Mouse (Mus musculus) liver, embryonic 15.5 days (tissue): ENCODE data around the gene Pdgfc. TPM values are rescaled to one million over a fixed set of nuclear protein-coding genes. Genes with fewer than 3 reads are reported as not detected.
A peak's percentile ranks its signal among the peaks of the same experiment; 100 is the strongest.

Experiments
- ATAC-seq: fragments of 200-750 bp; cut with Nextera tagmentation; 2 replicates; pipeline ENCODE4 v1.8.0; 2017; ENCODE audit warnings: moderate number of reproducible peaks, mild to moderate bottlenecking, moderate library complexity; ENCODE audit not compliant: insufficient read depth
- H3K27ac ChIP-seq: fragments of 300-500 bp; sonication (generic); replicated peaks from 2 replicates; pipeline ENCODE4 v1.5.1; 2015; ENCODE audit warnings: mild to moderate bottlenecking, inconsistent platforms
- H3K27me3 ChIP-seq: fragments of 300-500 bp; sonication (generic); 2 replicates; pipeline ENCODE4 v1.6.1; 2015; ENCODE audit warnings: mild to moderate bottlenecking, inconsistent platforms
- H3K36me3 ChIP-seq: fragments of 300-500 bp; sonication (generic); replicated peaks from 2 replicates; pipeline ENCODE4 v1.6.1; 2015; ENCODE audit warnings: moderate library complexity, mild to moderate bottlenecking, inconsistent platforms
- H3K4me1 ChIP-seq: fragments of 300-500 bp; sonication (generic); replicated peaks from 2 replicates; pipeline ENCODE4 v1.6.1; 2015; ENCODE audit warnings: inconsistent platforms
- H3K4me2 ChIP-seq: fragments of 300-500 bp; sonication (generic); 2 replicates; pipeline ENCODE4 v1.6.1; 2015; ENCODE audit warnings: moderate library complexity, mild to moderate bottlenecking, inconsistent platforms
- H3K4me3 ChIP-seq: fragments of 300-500 bp; sonication (generic); replicated peaks from 2 replicates; pipeline ENCODE4 v1.5.1; 2015; ENCODE audit warnings: mild to moderate bottlenecking, inconsistent platforms
- H3K9ac ChIP-seq: fragments of 300-500 bp; sonication (generic); 2 replicates; pipeline ENCODE4 v1.6.1; 2015; ENCODE audit warnings: moderate library complexity, mild to moderate bottlenecking, inconsistent platforms
- H3K9me3 ChIP-seq: fragments of 300-500 bp; sonication (generic); replicated peaks from 2 replicates; pipeline ENCODE4 v1.6.1; 2016; ENCODE audit warnings: inconsistent platforms
- WGBS: fragments of 180-500 bp; shearing (Covaris S2); methylation state at CpG from one replicate; pipeline ENCODE4 v1.1.7; 2015; ENCODE audit warnings: mixed read lengths; ENCODE audit not compliant: insufficient replicate concordance; 5-methylcytosine and 5-hydroxymethylcytosine counted together
- polyA plus RNA-seq: library from polyadenylated mRNA; unstranded; fragments of >200 nt; fragmentation: Nextera tagmentation; extraction: Ambion mirVana; gene quantifications from 2 replicates; pipeline ENCODE4 v1.2.1, GENCODE M21; 2015

The Pdgfc gene
- 0.51 and 0.64 TPM in 2 replicates for polyA plus RNA-seq

DNA sequence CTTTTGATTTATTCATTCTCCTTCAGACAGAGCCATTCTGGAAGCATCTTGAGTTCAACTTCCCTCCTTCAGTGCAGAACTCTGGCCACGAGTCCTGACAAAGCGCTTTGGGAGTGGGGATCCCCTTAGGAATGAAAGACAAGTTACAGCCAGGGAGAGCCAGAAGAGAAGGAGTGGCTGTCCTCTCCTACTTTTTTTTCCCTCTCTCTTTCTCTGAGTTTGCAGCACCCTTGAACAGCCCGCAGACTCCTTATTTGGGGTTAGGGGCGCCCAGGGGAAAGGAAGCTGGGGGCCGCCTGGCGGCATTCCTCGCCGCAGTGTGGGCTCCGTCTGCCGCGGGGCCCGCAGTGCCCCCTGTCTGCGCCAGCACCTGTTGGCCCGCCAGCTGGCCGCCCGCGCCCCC is at the start of gene Pdgfc:
Pdgfc (plus strand) TSS at position 266 of the 403 bp plus-strand sequence.
- Histone ChIP-seq H3K27me3 (peaks cover 49% of the 10 kb centered on the region), H3K4me3 (peak within 1 kb of the TSS; percentile 54), H3K27ac (no peak within 1 kb of the TSS), H3K4me1 (0 out of 2 replicates have a peak, but pooled peaks cover 3% of the 10 kb centered on the region), H3K4me2 (peak within 1 kb of the TSS; percentile 67), H3K9ac (no peak within 1 kb of the TSS), H3K9me3 (no peaks in the 10 kb centered on the region), H3K36me3 (no peaks in the 10 kb centered on the region)
- ATAC-seq, result no peak
- 3% methylated on average over 17 of the region's 17 CpGs for WGBS

GRCm38 (mm10) chr3:81009245-81009644 is 27.0 kb upstream of the Pdgfc start:
- no peaks in the 10 kb centered on the region for H3K36me3 ChIP-seq
- no peak overlapping the region for H3K9ac ChIP-seq
- H3K27ac ChIP-seq, result no peak overlapping the region
- no peaks in the 10 kb centered on the region for H3K4me1 ChIP-seq
- H3K27me3 ChIP-seq, result no peaks in the 10 kb centered on the region
- H3K9me3 ChIP-seq, result no peaks in the 10 kb centered on the region
- H3K4me2 ChIP-seq, result no peak overlapping the region
- H3K4me3 ChIP-seq, result no peak overlapping the region
- ATAC-seq, result no peak
- WGBS, result 56% methylated on average over 3 of the region's 3 CpGs

DNA sequence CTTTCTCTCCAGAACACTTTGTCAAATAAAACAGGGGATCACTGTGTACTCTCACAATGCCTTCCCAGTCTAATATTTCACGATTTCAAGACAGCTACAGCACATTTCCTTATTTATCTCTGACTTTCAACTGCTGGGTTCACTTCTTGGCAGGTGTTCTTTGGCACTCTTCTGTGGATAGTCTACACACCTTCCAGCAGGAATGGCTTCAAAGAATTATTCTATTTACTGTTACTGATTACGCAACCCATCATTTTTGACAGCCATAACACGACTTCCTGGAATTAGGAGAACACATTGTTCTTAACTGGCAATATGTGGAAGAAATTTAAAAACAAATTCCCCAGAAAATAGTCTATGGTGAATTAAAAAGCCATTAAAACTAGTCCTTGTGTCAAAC is 26.3 kb upstream of the Pdgfc start:
- WGBS, result 42% methylated on average over 3 of the region's 3 CpGs
- H3K4me1 ChIP-seq, result no peaks in the 10 kb centered on the region
- ATAC-seq, result no peak
- H3K4me3 ChIP-seq, result no peak overlapping the region
- H3K36me3 ChIP-seq, result no peaks in the 10 kb centered on the region
- no peaks in the 10 kb centered on the region for H3K9me3 ChIP-seq
- H3K9ac ChIP-seq, result no peak overlapping the region
- H3K27me3 ChIP-seq, result no peaks in the 10 kb centered on the region
- H3K27ac ChIP-seq, result no peak overlapping the region
- H3K4me2 ChIP-seq, result no peak overlapping the region

- Histone ChIP-seq H3K27ac (no peak overlapping the region), H3K4me3 (no peak overlapping the region), H3K9ac (no peak overlapping the region), H3K36me3 (no peaks in the 10 kb centered on the region), H3K27me3 (no peaks in the 10 kb centered on the region), H3K9me3 (no peaks in the 10 kb centered on the region), H3K4me2 (no peak overlapping the region), H3K4me1 (no peaks in the 10 kb centered on the region)
- no peak for ATAC-seq
- WGBS, result 61% methylated on average over 5 of the region's 5 CpGs
Observed at GRCm38 (mm10) chr3:81017385-81018051, 18.7 kb upstream of the Pdgfc start.

GRCm38 (mm10) chr3:81020064-81020463 is 16.2 kb upstream of the Pdgfc start:
- no peak for ATAC-seq
- no peak overlapping the region for H3K4me2 ChIP-seq
- H3K27ac ChIP-seq, result no peak overlapping the region
- WGBS, result 22% methylated on average over 1 of the region's 1 CpGs
- no peaks in the 10 kb centered on the region for H3K27me3 ChIP-seq
- H3K9me3 ChIP-seq, result no peaks in the 10 kb centered on the region
- no peak overlapping the region for H3K9ac ChIP-seq
- H3K36me3 ChIP-seq, result no peaks in the 10 kb centered on the region
- no peak overlapping the region for H3K4me3 ChIP-seq
- H3K4me1 ChIP-seq, result no peaks in the 10 kb centered on the region

DNA sequence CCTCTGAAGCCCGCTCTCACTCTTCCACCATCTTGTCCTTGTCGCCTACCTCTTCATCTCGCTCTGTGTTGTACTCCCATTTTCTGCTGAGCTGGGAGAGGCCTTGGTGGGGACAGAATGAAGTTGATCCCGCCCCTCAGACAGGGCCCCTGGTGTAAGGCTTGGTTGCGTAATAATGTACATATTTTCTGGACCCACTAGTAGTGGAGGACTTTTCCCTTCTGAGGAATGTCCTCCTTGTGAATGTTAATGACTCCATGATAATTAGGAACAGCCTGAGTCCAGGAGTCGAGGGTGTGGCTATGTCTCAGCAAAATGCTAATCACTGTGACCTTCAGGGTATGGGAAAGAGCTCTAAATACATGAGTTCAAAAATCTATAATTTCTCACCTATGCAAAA is 14.4 kb upstream of the Pdgfc start:
- WGBS, result 67% methylated on average over 6 of the region's 6 CpGs
- H3K4me2 ChIP-seq, result no peak overlapping the region
- H3K4me1 ChIP-seq, result no peaks in the 10 kb centered on the region
- no peak overlapping the region for H3K4me3 ChIP-seq
- no peaks in the 10 kb centered on the region for H3K27me3 ChIP-seq
- H3K9ac ChIP-seq, result no peak overlapping the region
- no peak for ATAC-seq
- H3K9me3 ChIP-seq, result no peaks in the 10 kb centered on the region
- no peak overlapping the region for H3K27ac ChIP-seq
- H3K36me3 ChIP-seq, result no peaks in the 10 kb centered on the region

- no peak overlapping the region for H3K4me3 ChIP-seq
- no peak for ATAC-seq
- H3K9me3 ChIP-seq, result no peaks in the 10 kb centered on the region
- no peaks in the 10 kb centered on the region for H3K36me3 ChIP-seq
- H3K4me2 ChIP-seq, result no peak overlapping the region
- H3K4me1 ChIP-seq, result no peaks in the 10 kb centered on the region
- WGBS, result 63% methylated on average over 5 of the region's 5 CpGs
- no peak overlapping the region for H3K9ac ChIP-seq
- H3K27me3 ChIP-seq, result no peaks in the 10 kb centered on the region
- H3K27ac ChIP-seq, result no peak overlapping the region
Observed at GRCm38 (mm10) chr3:81022266-81022665, 13.9 kb upstream of the Pdgfc start.

DNA sequence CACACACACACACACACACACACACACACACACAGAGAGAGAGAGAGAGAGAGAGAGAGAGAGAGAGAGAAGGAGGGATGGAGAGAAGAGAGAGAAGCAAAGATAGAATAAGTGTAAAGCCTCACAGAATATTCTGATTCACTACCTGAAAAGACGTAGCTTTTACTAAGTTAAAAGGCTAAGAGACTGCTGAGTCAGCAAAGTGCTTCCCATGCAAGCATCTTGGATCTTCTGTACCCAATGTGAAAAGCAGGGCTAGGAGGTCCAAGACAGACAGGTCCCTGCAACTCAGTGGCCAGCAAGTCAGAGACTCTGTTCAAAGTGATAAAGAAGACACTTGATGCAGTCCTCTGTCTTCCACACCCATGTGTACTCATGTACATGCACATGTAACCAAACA is 13.4 kb upstream of the Pdgfc start:
- Histone ChIP-seq H3K27ac (no peak overlapping the region), H3K36me3 (no peaks in the 10 kb centered on the region), H3K4me3 (no peak overlapping the region), H3K4me2 (no peak overlapping the region), H3K9me3 (no peaks in the 10 kb centered on the region), H3K4me1 (no peaks in the 10 kb centered on the region), H3K9ac (no peak overlapping the region), H3K27me3 (no peaks in the 10 kb centered on the region)
- ATAC-seq, result no peak
- 48% methylated on average over 1 of the region's 1 CpGs for WGBS

- no peak overlapping the region for H3K4me3 ChIP-seq
- no peak for ATAC-seq
Observed at GRCm38 (mm10) chr3:81023568-81023967, 12.6 kb upstream of the Pdgfc start.

GRCm38 (mm10) chr3:81025568-81026213 is 10.5 kb upstream of the Pdgfc start:
- Histone ChIP-seq H3K9ac (no peak overlapping the region), H3K9me3 (no peaks in the 10 kb centered on the region), H3K4me3 (no peak overlapping the region), H3K4me2 (no peak overlapping the region), H3K4me1 (no peaks in the 10 kb centered on the region), H3K27me3 (no peaks in the 10 kb centered on the region), H3K36me3 (no peaks in the 10 kb centered on the region), H3K27ac (no peak overlapping the region)
- no peak for ATAC-seq
- 47% methylated on average over 9 of the region's 9 CpGs for WGBS

More at GRCm38 (mm10) chr3:81023568-81023967, 12.6 kb upstream of the Pdgfc start:
- Histone ChIP-seq H3K4me1 (no peaks in the 10 kb centered on the region), H3K27me3 (no peaks in the 10 kb centered on the region), H3K9me3 (no peaks in the 10 kb centered on the region), H3K4me2 (no peak overlapping the region), H3K27ac (no peak overlapping the region), H3K36me3 (no peaks in the 10 kb centered on the region), H3K9ac (no peak overlapping the region)
- 50% methylated on average over 1 of the region's 1 CpGs for WGBS

- WGBS, result 58% methylated on average over 3 of the region's 3 CpGs
- no peak for ATAC-seq
- no peak overlapping the region for H3K4me3 ChIP-seq
- no peak overlapping the region for H3K9ac ChIP-seq
- no peaks in the 10 kb centered on the region for H3K27me3 ChIP-seq
- H3K4me2 ChIP-seq, result no peak overlapping the region
- no peak overlapping the region for H3K27ac ChIP-seq
- no peaks in the 10 kb centered on the region for H3K9me3 ChIP-seq
- no peaks in the 10 kb centered on the region for H3K4me1 ChIP-seq
- H3K36me3 ChIP-seq, result no peaks in the 10 kb centered on the region
Observed at GRCm38 (mm10) chr3:81028361-81028760, 7.9 kb upstream of the Pdgfc start.
